Mouse (Mus musculus) forebrain, embryonic 14.5 days (tissue): ENCODE data around the gene Tmem39a. TPM values are rescaled to one million over a fixed set of nuclear protein-coding genes. Genes with fewer than 3 reads are reported as not detected.
A peak's percentile ranks its signal among the peaks of the same experiment; 100 is the strongest.

ENCODE experiments used
- ATAC-seq: fragments of 200-750 bp; cut with Nextera tagmentation; 2 replicates; pipeline ENCODE4 v1.8.0; 2017; ENCODE audit warnings: mild to moderate bottlenecking, moderate library complexity
- DNase-seq: peaks from one replicate; pipeline ENCODE4 v3.0.0-alpha.2; 2015; ENCODE audit warnings: low spot score
- H3K27ac ChIP-seq: fragments of 300-500 bp; sonication (generic); 2 replicates; pipeline ENCODE4 v1.5.1; 2014; ENCODE audit warnings: low read depth, mild to moderate bottlenecking, control low read depth, low read length, moderate library complexity
- H3K27me3 ChIP-seq: fragments of 300-500 bp; sonication (generic); replicated peaks from 2 replicates; pipeline ENCODE4 v1.6.1; 2014; ENCODE audit warnings: low read length, control low read depth, mixed read lengths; ENCODE audit not compliant: control insufficient read depth, insufficient read depth
- H3K36me3 ChIP-seq: fragments of 300-500 bp; sonication (generic); 2 replicates; pipeline ENCODE4 v1.6.1; 2014; ENCODE audit warnings: low read length, control low read depth; ENCODE audit not compliant: control insufficient read depth, insufficient read depth
- H3K4me1 ChIP-seq: fragments of 300-500 bp; sonication (generic); 2 replicates; pipeline ENCODE4 v1.6.1; 2014; ENCODE audit warnings: antibody characterized with exemption, low read length, control low read depth; ENCODE audit not compliant: control insufficient read depth, insufficient read depth
- H3K4me2 ChIP-seq: fragments of 300-500 bp; sonication (generic); 2 replicates; pipeline ENCODE4 v1.6.1; 2014; ENCODE audit warnings: mild to moderate bottlenecking, control low read depth, low read length
- H3K4me3 ChIP-seq: fragments of 300-500 bp; sonication (generic); 2 replicates; pipeline ENCODE4 v1.5.1; 2014; ENCODE audit warnings: low read depth, low read length, control low read depth
- H3K9ac ChIP-seq: fragments of 300-500 bp; sonication (generic); 2 replicates; pipeline ENCODE4 v1.6.1; 2014; ENCODE audit warnings: mild to moderate bottlenecking, low read length, control low read depth, moderate library complexity
- H3K9me3 ChIP-seq: fragments of 300-500 bp; sonication (generic); replicated peaks from 2 replicates; pipeline ENCODE4 v1.6.1; 2016; ENCODE audit warnings: low read length, control low read depth, mixed read lengths; ENCODE audit not compliant: control insufficient read depth
- WGBS: fragments of 180-500 bp; shearing (Covaris S2); extraction: QIAGEN DNeasy Blood & Tissue Kit; methylation state at CpG from one replicate; pipeline ENCODE4 v1.1.7; 2014; 5-methylcytosine and 5-hydroxymethylcytosine counted together
- polyA plus RNA-seq: library from polyadenylated mRNA; unstranded; fragments of >200 nt; fragmentation: Nextera tagmentation; extraction: Ambion mirVana; gene quantifications from 2 replicates; pipeline ENCODE4 v1.2.1, GENCODE M21; 2014

Gene Tmem39a
- polyA plus RNA-seq, 1 experiment from 2014 or later, result 41.6 TPM

DNA sequence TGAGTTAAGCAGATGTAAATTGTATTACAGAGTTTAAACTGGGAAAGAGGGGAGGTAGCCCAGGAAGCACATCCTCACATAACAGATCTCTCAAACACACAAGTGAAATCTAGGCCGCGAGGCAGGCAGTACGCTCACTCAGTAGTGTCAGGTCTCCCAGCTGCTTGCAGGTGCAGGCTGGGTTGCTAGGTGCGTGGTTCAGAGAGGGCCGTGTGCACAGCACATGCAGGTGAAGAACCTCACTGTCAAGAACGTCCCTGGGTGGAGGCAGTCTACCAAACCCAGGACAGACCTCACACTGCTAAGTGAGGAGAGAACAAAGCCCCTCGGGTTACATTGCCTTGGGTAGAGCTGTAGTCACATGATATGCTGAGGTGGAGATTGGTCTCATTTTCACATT lies 26.3 kb downstream of the Tmem39a start:
- no peak overlapping the region for H3K27ac ChIP-seq
- H3K4me2 ChIP-seq, result no peak overlapping the region
- H3K9ac ChIP-seq, result no peak overlapping the region
- H3K4me3 ChIP-seq, result no peak overlapping the region
- H3K36me3 ChIP-seq, result peaks cover 85% of the 10 kb centered on the region
- ATAC-seq (no peak), DNase-seq (no peak)
- WGBS, result 92% methylated on average over 7 of the region's 7 CpGs
- no peaks in the 10 kb centered on the region for H3K9me3 ChIP-seq
- no peaks in the 10 kb centered on the region for H3K4me1 ChIP-seq
- no peaks in the 10 kb centered on the region for H3K27me3 ChIP-seq

DNA sequence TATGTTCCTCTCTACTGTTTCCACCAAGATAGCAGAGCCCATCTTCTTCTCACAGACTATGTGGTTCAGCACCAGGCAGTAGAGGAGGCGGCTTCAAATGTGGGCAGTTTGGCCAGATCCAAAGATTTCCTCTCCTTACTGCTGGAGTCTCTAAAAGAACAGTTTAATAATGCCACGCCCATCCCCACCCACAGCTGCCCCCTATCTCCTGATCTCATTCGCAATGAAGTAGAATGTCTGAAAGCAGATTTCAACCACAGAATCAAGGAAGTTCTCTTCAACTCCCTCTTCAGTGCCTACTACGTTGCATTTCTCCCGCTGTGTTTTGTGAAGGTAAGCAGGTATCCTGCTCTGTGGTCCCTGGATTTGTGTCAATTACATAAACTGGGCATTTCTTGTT lies 26.7 kb downstream of the Tmem39a start:
- DNase-seq (no peak), ATAC-seq (no peak)
- H3K9ac ChIP-seq, result no peak overlapping the region
- no peaks in the 10 kb centered on the region for H3K27me3 ChIP-seq
- no peaks in the 10 kb centered on the region for H3K9me3 ChIP-seq
- no peak overlapping the region for H3K4me2 ChIP-seq
- no peak overlapping the region for H3K27ac ChIP-seq
- WGBS, result 89% methylated on average over 5 of the region's 5 CpGs
- H3K4me1 ChIP-seq, result no peaks in the 10 kb centered on the region
- no peak overlapping the region for H3K4me3 ChIP-seq
- peaks cover 86% of the 10 kb centered on the region for H3K36me3 ChIP-seq

DNA sequence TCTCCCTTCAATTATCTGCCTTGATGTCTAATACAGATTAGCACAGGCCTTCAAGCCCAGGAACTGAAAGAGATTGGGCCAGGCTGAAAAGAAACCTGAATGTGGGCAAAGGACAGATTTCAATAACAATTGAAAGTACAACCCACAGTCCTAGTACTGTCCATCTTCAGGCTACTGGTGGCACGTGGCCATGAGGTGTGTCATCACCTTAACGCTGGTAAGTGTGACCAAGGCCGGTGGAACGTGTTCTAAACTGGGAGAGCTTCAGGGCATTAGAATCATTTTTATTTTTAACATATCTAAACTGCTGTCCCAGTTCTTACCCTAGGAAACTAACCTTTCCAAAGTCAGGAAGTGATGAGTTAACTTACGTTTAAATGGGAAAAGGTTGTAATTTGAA lies 28.7 kb downstream of the Tmem39a start:
- Histone ChIP-seq H3K4me3 (no peak overlapping the region), H3K27ac (no peak overlapping the region), H3K4me2 (no peak overlapping the region), H3K4me1 (no peaks in the 10 kb centered on the region), H3K9me3 (no peaks in the 10 kb centered on the region), H3K27me3 (no peaks in the 10 kb centered on the region), H3K9ac (no peak overlapping the region), H3K36me3 (peaks cover 84% of the 10 kb centered on the region)
- ATAC-seq, result no peak
- 88% methylated on average over 5 of the region's 5 CpGs for WGBS
- DNase-seq, result no peak

DNA sequence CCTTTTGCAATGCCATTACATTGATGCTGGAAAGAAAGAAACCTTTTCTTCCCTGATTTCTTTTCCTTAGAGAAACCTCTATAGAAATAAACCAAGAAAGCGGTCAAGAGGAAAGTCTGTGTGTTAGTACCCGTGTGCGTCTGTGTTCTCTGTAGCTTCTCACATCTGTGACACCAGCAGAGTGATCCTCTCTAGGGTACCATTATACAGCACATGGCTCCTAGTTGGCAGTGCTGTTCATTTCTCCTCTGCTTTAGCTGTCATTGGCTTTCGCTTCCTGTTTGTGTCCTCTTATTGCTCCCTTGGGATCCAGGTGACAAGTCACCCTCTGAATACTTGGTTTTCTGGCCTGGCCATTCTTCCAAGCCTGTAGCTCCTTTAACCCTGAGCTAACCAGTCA lies 29.1 kb downstream of the Tmem39a start:
- DNase-seq, result no peak
- WGBS, result 93% methylated on average over 4 of the region's 4 CpGs

DNA sequence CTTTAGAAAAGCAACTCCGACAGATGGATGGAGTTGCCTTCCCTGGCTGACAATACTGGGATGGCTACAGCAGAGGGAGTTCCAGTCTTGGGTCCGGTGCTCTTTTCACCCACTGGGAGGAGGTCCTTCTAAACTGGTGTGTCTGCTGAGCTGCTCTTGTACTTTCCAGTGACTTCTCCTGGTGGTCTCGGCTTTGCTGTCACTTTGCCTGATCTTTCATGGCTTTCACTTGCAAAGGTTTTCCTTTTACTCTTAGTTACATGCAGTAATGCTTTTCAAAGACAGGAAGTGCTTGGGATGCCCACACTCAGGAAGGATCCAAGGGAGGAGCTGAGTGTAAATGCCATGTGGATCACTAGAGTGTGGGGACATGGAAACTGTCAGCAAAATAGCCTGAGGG lies 33.0 kb downstream of the Tmem39a start:
- no peaks in the 10 kb centered on the region for H3K4me1 ChIP-seq
- peaks cover 64% of the 10 kb centered on the region for H3K36me3 ChIP-seq
- no peak overlapping the region for H3K9ac ChIP-seq
- 88% methylated on average over 3 of the region's 3 CpGs for WGBS
- no peaks in the 10 kb centered on the region for H3K9me3 ChIP-seq
- no peaks in the 10 kb centered on the region for H3K27me3 ChIP-seq
- no peak overlapping the region for H3K27ac ChIP-seq
- ATAC-seq (no peak), DNase-seq (no peak)
- H3K4me2 ChIP-seq, result no peak overlapping the region
- H3K4me3 ChIP-seq, result no peak overlapping the region

More for the DNA sequence above, 29.1 kb downstream of the Tmem39a start:
- H3K4me2 ChIP-seq, result no peak overlapping the region
- no peak overlapping the region for H3K27ac ChIP-seq
- H3K4me1 ChIP-seq, result no peaks in the 10 kb centered on the region
- no peak overlapping the region for H3K9ac ChIP-seq
- H3K36me3 ChIP-seq, result peaks cover 84% of the 10 kb centered on the region
- no peaks in the 10 kb centered on the region for H3K9me3 ChIP-seq
- H3K4me3 ChIP-seq, result no peak overlapping the region
- no peak for ATAC-seq
- H3K27me3 ChIP-seq, result no peaks in the 10 kb centered on the region

- Histone ChIP-seq H3K4me2 (no peak overlapping the region), H3K4me1 (no peaks in the 10 kb centered on the region), H3K36me3 (peaks cover 58% of the 10 kb centered on the region), H3K4me3 (no peak overlapping the region), H3K27ac (no peak overlapping the region), H3K27me3 (no peaks in the 10 kb centered on the region), H3K9ac (no peak overlapping the region), H3K9me3 (no peaks in the 10 kb centered on the region)
- DNase-seq, result peak; percentile 51
- peak; percentile 82 for ATAC-seq
- 83% methylated on average over 12 of the region's 12 CpGs for WGBS
Measured at GRCm38 (mm10) chr16:38592026-38592678, 33.7 kb downstream of the Tmem39a start.

DNA sequence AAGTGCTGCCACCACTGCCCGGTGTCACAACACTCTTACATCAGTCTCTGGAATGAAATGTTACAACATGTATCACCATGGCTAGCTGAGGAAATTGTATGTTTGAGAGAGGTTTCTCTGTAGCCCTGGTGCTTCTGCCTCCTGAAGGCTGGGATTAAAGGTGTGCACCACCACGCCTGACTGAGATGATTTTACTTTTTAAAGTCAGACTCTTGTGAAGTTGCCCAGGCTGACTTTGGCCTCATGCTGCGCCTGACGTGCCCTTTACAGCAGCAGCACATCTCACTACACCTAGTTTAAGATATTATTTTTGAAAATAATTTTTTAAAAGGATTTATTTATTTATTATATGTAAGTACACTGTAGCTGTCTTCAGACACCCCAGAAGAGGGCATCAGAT lies 34.4 kb downstream of the Tmem39a start:
- H3K36me3 ChIP-seq, result peaks cover 50% of the 10 kb centered on the region

DNA sequence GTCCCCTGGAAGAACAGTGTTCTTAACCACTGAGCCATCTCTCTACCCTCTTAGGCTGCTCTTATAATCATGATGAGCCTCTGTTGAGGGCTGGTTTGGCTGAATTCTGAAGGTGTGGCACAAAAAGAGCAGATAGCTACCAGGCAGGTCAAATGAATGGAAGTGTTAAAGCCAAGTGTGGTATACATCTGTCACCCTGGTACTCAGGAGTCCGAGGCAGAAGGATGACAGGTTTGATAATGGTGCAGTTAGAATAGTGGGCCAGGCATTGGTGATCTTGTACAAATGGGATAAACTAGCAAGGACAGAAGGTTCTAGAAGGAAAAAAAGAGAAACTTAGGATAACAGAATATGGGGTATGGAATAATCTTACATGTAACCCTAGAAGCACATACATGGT lies 35.9 kb downstream of the Tmem39a start:
- H3K9ac ChIP-seq, result no peak overlapping the region
- no peak overlapping the region for H3K4me3 ChIP-seq
- no peaks in the 10 kb centered on the region for H3K9me3 ChIP-seq
- H3K27me3 ChIP-seq, result no peaks in the 10 kb centered on the region
- no peaks in the 10 kb centered on the region for H3K4me1 ChIP-seq
- peaks cover 36% of the 10 kb centered on the region for H3K36me3 ChIP-seq
- no peak overlapping the region for H3K27ac ChIP-seq
- ATAC-seq (no peak), DNase-seq (no peak)
- WGBS, result 88% methylated on average over 1 of the region's 1 CpGs
- H3K4me2 ChIP-seq, result no peak overlapping the region

More for the DNA sequence above, 34.4 kb downstream of the Tmem39a start:
- WGBS, result 90% methylated on average over 4 of the region's 4 CpGs
- Histone ChIP-seq H3K4me2 (no peak overlapping the region), H3K9me3 (no peaks in the 10 kb centered on the region), H3K27ac (no peak overlapping the region), H3K4me3 (no peak overlapping the region), H3K9ac (no peak overlapping the region), H3K4me1 (no peaks in the 10 kb centered on the region), H3K27me3 (no peaks in the 10 kb centered on the region)
- no peak for DNase-seq
- ATAC-seq, result no peak

DNA sequence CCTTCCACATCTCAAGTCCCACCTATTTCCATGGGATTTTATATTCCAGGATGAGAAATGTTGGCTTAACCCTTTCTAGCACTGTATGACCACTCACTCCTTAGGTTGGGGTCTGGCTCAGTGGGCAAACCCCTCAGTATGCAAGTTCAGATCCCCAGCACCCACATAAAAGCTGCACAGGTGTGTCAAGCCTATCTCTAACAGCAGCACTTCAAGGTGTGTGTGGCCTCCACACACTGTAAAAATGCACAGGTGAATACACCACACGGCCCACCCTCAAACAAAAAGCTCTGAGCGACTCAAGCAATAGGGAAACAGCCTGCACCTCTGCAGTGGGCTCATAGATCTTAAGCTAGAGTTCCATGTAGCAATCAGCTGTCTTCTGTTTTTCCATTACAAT lies 37.6 kb downstream of the Tmem39a start:
- Histone ChIP-seq H3K27me3 (no peaks in the 10 kb centered on the region), H3K9ac (no peak overlapping the region), H3K9me3 (no peaks in the 10 kb centered on the region), H3K27ac (no peak overlapping the region), H3K4me1 (no peaks in the 10 kb centered on the region), H3K4me2 (no peak overlapping the region), H3K4me3 (no peak overlapping the region), H3K36me3 (peaks cover 26% of the 10 kb centered on the region)
- DNase-seq (no peak), ATAC-seq (no peak)
- 84% methylated on average over 2 of the region's 2 CpGs for WGBS
